Mouse (Mus musculus) cerebral cortex, adult 2 months (tissue): ENCODE results near the gene Sumf1.

Experiments
- WGBS: fragments of 180-500 bp; shearing (Covaris S2); methylation state at CpG from one replicate; pipeline ENCODE4 v1.1.7; 2018; 5-methylcytosine and 5-hydroxymethylcytosine counted together

The Sumf1 gene

DNA sequence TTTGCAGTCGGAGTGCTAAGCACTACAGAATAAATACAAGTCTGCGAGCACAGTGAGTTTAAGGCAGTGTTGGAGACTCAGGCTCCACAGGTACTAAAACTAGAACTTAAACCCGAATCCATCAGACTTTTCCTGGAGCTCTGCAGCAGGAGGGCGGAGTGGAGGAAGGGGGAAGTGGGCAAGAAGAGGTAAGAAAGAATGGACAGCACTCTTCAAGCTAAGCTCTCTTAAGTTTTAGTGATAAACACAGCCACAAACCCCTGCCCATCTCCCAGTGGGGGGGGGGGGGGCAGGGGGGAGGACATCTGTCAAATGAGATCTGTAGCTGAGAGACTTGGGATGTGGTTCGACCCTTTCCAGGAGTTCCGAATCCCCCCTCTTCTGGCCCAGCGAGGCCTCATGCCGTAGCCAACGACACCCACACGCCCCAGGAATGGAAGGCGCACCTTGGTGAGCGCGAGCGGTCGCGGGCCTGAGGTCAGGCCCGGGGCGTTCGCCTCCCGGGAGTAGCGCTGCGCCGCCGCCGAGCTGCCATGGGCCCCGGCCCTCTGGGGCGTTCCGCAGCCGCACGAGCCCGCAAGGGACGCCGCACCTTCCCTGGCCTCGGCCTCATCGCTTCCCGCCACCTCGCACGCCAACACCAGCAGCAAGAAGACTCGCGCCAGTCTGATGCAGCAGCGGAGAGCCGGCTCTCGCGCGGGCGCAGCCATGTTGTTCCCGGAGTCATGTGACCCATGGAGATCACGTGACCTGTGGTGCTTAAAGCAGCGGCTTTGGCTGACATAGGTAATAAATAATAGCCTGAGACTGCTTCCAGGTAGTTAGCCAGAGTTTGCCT lies at the start of gene Sumf1:
TSS of gene Sumf1 (minus strand) at position 736 of the 838 bp plus-strand sequence.
- 4% methylated on average over 49 of the region's 49 CpGs for WGBS

GRCm38 (mm10) chr6:108234536-108234935 lies 49.2 kb upstream of the Sumf1 start:
- 81% methylated on average over 6 of the region's 6 CpGs for WGBS

GRCm38 (mm10) chr6:108233070-108233469 lies 47.7 kb upstream of the Sumf1 start:
- WGBS: 57% methylated on average over 6 of the region's 6 CpGs

DNA sequence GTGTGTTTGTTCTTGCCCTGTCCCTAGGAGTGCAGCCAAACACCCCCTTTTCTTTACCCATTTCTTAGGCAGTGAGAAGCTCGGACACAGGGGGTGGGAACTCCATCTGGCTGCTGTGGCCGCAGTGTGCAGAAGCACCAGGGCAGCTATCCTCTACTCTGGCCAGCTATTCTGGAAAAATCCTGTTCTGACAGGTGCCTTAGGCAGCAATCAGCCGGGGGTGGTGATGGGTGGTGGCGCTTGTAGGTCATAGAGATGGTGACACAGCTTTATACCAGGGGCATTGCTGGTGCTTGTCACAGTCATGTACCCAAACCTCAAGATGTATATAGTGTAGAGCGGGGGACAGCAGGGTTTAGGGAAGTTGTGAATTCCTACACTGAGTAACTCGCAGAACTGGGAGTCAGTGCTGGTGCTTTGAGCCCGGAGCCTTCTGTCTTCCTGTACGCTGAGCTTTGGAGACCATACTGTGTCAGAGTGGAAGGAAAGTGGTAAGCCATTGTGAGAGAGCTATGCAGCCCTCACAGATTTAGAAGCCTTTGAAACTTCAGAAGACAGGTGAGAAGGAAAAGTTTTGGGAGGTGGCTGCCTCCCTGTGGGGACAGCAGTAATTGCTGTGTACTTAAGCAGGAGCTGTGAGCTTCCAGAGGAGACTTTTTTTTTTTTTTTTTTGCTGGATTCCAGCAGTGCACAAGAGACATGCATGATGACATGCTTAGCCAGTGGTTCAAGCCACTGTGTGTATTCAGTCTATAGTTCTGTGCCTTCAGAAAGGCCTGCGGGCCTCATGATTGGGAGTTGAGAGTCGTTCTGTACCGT lies 46.7 kb upstream of the Sumf1 start:
- 65% methylated on average over 11 of the region's 11 CpGs for WGBS

DNA sequence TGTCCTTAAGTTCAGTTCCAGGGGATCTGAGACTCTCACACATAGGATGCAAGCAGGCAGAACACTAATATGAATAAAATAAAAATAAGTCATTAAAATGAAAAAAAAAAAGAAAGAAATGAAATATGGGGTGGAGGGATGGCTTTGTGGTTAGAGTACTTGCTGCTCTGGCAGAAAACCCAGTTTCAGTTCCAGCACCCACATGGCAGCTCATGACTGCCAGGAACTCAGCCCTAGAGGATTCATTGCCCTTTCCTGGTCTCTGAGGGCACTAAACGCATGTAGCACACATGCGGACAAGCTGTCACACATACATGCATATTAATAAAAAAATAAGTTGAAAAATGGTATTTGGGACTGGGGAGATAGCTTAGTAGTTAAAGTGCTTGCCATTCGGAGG lies 45.2 kb upstream of the Sumf1 start:
- 78% methylated on average over 3 of the region's 3 CpGs for WGBS

- WGBS: 18% methylated on average over 2 of the region's 2 CpGs
These were observed 43.2 kb upstream of the Sumf1 start for GRCm38 (mm10) chr6:108228601-108229000.

GRCm38 (mm10) chr6:108228048-108228447 lies 42.7 kb upstream of the Sumf1 start:
- 63% methylated on average over 6 of the region's 6 CpGs for WGBS

DNA sequence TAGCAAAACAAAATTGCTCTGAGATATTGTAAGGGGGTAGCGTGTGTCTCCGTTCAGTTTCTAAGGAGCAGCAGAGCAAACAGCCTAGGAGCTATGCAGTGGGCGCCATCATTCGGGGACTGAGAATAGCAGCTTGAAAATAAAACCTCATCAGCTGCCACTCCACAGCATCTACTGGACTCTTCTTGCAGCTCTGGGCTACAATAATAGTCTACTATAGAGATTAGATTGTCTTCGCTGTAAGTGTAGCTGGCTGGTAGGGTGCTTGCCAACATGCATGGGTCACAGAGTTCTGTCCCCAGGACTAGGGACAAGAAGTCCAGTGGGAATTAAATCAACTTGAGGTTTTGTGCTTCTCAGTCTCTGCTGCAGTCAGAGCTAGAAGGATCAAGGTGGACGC lies 42.1 kb upstream of the Sumf1 start:
- WGBS: 69% methylated on average over 6 of the region's 6 CpGs

DNA sequence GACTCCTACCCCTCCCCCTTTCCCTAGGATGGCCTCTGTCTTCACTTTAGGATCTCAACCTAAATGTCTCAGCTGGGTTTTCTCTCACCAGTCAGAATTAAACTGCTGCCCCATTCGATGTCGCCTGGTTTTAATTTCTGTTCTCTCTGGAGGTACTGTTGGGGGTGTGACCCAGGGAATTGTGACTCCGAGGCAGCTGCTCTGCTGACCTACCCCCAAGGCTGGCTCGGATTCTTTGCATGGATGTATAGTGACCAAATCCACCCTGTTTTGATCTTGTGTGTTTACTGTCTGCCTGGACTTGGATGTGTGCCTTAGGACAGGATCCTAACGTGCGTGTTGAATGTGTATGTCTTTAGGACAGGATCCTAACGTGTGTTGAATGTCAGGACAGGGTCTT lies 40.8 kb upstream of the Sumf1 start:
- 81% methylated on average over 7 of the region's 7 CpGs for WGBS

GRCm38 (mm10) chr6:108225027-108225426 lies 39.6 kb upstream of the Sumf1 start:
- 77% methylated on average over 2 of the region's 2 CpGs for WGBS

GRCm38 (mm10) chr6:108224361-108224760 lies 39.0 kb upstream of the Sumf1 start:
- 85% methylated on average over 4 of the region's 4 CpGs for WGBS

DNA sequence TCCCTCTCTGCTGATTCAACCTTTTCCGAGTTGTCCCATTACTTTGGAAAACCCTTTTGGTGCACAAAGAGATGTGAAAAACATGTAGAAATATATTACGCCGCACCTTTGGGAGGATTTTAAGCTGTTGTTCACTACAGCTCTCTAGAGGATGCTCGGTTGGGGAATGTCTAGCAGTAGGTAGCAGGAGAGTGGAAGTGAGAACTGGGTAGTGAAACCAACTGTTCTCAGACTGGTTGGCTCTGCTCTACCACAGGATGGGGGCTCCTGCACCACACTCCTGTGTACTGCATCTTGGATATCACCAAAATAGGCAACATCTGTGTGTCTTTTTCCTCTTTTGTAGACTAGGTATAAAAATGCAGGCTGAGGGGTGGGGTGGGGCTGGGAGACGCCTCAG lies 37.5 kb upstream of the Sumf1 start:
- WGBS: 80% methylated on average over 5 of the region's 5 CpGs

- 35% methylated on average over 5 of the region's 5 CpGs for WGBS
These were observed 37.1 kb upstream of the Sumf1 start for GRCm38 (mm10) chr6:108222435-108222834.

DNA sequence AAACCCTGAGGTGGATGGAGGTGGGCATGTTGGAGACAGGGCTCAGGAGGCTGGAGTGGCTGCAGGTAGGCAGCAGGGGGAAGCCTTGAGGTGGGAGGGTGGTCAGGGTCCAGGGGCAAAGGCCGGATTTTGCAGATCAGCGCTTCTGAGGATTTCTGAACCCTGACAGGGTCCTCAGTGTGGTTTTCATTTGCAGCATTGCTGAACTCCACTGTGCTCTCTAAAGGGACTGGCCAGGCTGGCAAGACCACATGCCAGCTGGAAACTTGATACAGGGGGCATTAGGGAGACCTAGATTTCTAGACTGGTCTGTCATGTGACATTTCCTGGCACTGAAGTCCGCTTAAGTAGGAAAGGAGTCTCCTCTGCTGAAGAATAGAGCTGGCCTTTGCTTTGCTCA lies 32.6 kb upstream of the Sumf1 start:
- WGBS: 85% methylated on average over 3 of the region's 3 CpGs

- WGBS: 91% methylated on average over 8 of the region's 8 CpGs
These were observed 31.4 kb upstream of the Sumf1 start for GRCm38 (mm10) chr6:108216832-108217231.

- 49% methylated on average over 5 of the region's 5 CpGs for WGBS
These were observed 30.7 kb upstream of the Sumf1 start for GRCm38 (mm10) chr6:108216091-108216490.

DNA sequence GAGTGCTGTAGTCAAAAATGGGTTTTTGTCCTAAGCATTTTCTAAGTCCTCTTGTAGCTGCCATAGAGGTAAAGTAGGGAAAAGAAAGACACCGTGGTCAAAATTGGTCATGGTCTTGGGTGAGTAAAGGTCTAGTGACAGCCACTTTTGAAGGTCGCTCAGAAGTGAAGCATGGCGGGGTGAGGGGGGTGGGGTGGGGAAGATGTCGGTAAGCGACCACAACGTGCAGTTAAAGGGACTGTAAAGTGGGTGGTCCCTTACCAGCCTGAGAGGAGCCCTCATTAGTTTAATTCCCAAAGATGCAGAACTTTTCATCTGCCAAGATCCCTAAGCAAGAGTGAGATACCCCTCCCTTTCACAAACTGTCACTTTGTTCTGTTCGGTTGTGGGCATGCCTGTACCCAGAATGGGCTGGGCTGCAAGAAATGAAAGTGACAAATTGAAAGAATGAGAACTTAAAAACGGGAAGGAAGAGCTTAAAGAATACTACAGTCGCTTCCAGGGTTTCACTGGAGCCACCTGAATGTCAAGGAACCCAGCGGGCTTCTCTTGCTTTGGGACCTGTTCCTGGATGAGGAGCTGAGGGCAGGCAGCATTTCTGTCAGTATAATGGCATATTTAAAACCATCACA lies 29.0 kb upstream of the Sumf1 start:
- 6% methylated on average over 10 of the region's 10 CpGs for WGBS

DNA sequence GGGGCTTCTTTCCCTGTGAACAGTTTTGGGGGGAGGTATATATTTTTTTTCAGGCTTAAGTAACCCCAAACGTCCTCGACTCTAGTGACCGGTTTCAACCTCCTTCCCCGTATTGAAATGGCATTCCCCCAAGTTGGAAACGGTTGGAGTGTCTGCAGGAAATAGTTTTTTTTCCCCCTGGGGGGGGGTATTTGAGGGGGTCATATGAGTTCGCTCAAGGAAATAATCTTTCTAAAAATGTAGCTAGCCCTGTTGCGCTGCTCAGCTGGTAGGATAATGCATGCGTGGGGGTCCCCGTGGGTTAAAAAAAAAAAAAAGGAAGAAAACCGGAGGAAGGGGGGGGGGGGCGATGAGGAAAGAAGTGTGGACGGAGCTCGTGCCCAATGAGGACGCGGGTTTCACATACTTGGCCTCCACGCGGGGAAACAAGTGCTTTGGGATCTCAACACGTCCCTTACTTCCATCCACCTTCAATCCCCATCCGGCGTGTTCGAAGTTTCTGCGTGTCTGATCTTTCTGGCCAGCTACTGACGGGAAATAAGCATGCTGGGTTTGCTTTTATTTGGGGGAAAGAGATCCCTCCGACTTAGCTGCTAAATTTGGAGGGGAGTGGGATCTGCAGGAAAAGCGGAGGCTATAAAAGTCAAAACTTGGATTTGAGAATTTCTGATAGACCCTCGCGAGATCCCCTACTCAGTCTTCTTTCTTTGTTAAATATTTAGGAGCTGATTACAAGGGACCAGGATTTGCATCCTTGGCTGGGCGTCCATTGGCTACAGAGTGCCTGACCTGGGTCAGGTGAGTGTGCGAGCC lies 28.3 kb upstream of the Sumf1 start:
- WGBS: 1% methylated on average over 28 of the region's 29 CpGs

DNA sequence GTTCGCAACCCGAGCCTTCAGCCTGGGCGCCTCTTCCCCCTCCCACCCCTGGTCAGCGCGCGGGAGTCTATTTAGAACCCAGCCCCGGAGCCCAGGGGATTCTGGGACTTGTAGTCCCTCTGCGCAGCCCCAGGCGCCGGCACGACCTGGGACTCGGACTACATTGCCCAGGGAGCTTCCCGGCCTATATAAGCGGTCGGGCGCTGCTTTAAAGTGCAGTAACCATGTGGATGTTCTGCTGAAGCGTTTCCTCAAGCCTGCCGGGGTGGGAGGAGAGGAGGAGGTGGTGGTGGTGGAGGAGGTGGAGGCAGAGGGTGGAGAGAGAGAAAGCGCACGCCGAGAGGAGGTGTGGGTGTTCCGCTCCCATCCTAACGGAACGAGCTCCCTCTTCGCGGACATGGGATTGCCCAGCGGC lies 27.5 kb upstream of the Sumf1 start, which contains the start of gene Itpr1:
TSS of gene Itpr1 (plus strand) at position 216 of the 415 bp plus-strand sequence.
- 0% methylated on average over 27 of the region's 27 CpGs for WGBS

GRCm38 (mm10) chr6:108211896-108212880 lies 26.8 kb upstream of the Sumf1 start:
- 3% methylated on average over 36 of the region's 36 CpGs for WGBS
